Mouse (Mus musculus) ES-Bruce4 (cell line): ENCODE data around the gene Gm38100. TPM values are rescaled to one million over a fixed set of nuclear protein-coding genes. Genes with fewer than 3 reads are reported as not detected.

Source experiments
- H3K27ac ChIP-seq: 2 replicates; pipeline ENCODE4 v1.5.1; 2012; ENCODE audit warnings: low read length, inconsistent platforms; ENCODE audit not compliant: insufficient read depth
- H3K27me3 ChIP-seq: 2 replicates; pipeline ENCODE4 v1.6.1; 2012; ENCODE audit warnings: mild to moderate bottlenecking, low read length, inconsistent platforms; ENCODE audit not compliant: control insufficient read depth, poor library complexity, insufficient read depth, severe bottlenecking
- H3K36me3 ChIP-seq: 2 replicates; pipeline ENCODE4 v1.6.1; 2012; ENCODE audit warnings: inconsistent platforms, mild to moderate bottlenecking, low read length, moderate library complexity; ENCODE audit not compliant: control insufficient read depth, poor library complexity, insufficient read depth, severe bottlenecking
- H3K4me1 ChIP-seq: one replicate; pipeline ENCODE4 v1.8.1; 2011; ENCODE audit warnings: low read length; ENCODE audit not compliant: control insufficient read depth, insufficient read depth
- H3K4me3 ChIP-seq: 2 replicates; pipeline ENCODE4 v1.5.1; 2011; ENCODE audit warnings: low read depth, mild to moderate bottlenecking, low read length
- H3K9ac ChIP-seq: 2 replicates; pipeline ENCODE4 v1.6.1; 2012; ENCODE audit warnings: low read depth, mild to moderate bottlenecking, inconsistent platforms; ENCODE audit not compliant: poor library complexity, severe bottlenecking
- H3K9me3 ChIP-seq: replicated peaks from 2 replicates; pipeline ENCODE4 v1.6.1; 2012; ENCODE audit warnings: mild to moderate bottlenecking, low read length, inconsistent platforms; ENCODE audit not compliant: control insufficient read depth, poor library complexity, insufficient read depth, severe bottlenecking
- CTCF ChIP-seq: IDR thresholded peaks from one replicate; pipeline ENCODE4 v1.8.1; 2011; ENCODE audit warnings: low read depth, low read length
- EP300 ChIP-seq: IDR thresholded peaks from 2 replicates; pipeline ENCODE4 v1.6.1; 2011; ENCODE audit warnings: low read depth, low read length; ENCODE audit not compliant: insufficient read depth
- POLR2A ChIP-seq: IDR thresholded peaks from one replicate; pipeline ENCODE4 v1.8.1; 2011; ENCODE audit warnings: low read length; ENCODE audit not compliant: insufficient read depth
- polyA plus RNA-seq: library from polyadenylated mRNA; stranded (reverse); fragments of >200 nt; gene quantifications from 2 replicates; pipeline ENCODE4 v1.2.4, GENCODE M21; 2011; ENCODE audit warnings: low read depth; ENCODE audit not compliant: missing spikeins, insufficient read depth, insufficient read length

Gm38100 gene
- polyA plus RNA-seq, 1 experiment, result 0.55 TPM

DNA sequence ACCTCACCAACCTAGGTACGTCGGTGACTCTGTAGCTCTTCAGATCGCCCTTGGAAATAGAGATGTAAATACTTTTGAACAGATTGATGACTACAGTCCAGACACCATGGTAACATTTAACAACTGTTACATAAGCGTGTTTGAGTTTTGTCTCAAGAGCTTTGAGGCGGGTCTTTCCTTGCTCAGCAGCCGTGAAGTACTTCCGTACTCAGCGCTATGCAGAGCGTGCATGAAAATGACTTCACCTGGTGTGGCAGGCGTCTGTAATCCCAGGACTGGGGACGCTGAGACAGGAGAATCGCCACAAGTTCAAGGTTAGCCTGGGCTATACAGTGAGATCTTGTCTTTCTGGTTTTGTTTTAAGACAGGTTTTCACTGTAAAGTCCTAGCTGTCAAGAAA lies 26.4 kb upstream of the Gm38100 start:
- Histone ChIP-seq H3K9me3 (no peaks in the 10 kb centered on the region), H3K9ac (no peak overlapping the region), H3K36me3 (peaks cover 66% of the 10 kb centered on the region), H3K4me3 (no peak overlapping the region), H3K27me3 (no peaks in the 10 kb centered on the region), H3K4me1 (no peaks in the 10 kb centered on the region), H3K27ac (no peak overlapping the region)
- TF ChIP-seq CTCF, result no peak
- TF ChIP-seq EP300, result no peak
- TF ChIP-seq POLR2A, result no peak

DNA sequence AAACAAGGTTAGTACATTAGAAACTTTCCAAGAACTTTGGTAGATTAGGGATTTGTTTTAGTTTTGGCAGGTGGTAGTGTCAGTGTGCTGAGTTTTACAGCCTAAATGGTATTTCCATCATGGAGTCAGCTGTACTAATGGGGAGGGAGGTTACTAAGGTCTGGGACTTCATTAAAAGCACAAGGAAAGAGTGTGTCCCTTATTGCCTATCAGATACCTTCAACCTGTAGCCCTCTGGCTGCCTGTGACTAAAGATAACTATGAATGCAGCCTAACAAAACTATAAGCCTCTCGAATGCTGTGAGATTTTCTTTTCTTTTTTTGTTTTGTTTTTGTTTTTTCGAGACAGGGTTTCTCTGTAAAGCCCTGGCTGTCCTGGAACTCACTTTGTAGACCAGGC lies 8.9 kb upstream of the Gm38100 start:
- Histone ChIP-seq H3K9me3 (no peaks in the 10 kb centered on the region), H3K4me1 (no peaks in the 10 kb centered on the region), H3K4me3 (no peak overlapping the region), H3K36me3 (peaks cover 30% of the 10 kb centered on the region), H3K27me3 (no peaks in the 10 kb centered on the region), H3K9ac (no peak overlapping the region), H3K27ac (no peak overlapping the region)
- TF ChIP-seq CTCF (no peak), EP300 (no peak), POLR2A (no peak)

DNA sequence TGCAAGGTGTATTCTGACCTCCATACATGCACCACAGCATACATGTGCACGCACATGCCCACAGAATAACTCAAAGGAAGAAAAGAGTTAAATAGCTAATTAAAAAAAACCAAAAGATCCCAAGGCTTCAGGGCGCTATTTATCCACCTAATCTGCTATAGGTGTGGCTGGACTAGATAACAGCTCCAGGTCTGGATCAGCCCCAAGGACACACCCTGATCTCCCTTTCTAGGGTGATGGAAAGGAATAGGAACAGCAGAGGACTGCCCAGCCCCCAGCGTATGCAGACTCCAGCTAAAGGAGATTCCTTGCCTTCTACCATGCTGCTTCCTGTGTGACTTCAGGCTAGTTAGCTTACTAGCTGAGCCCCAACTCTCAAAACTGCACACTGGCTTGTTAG lies 8.1 kb upstream of the Gm38100 start:
- H3K9ac ChIP-seq, result no peak overlapping the region
- no peaks in the 10 kb centered on the region for H3K27me3 ChIP-seq
- no peak overlapping the region for H3K27ac ChIP-seq
- no peaks in the 10 kb centered on the region for H3K9me3 ChIP-seq
- peaks cover 24% of the 10 kb centered on the region for H3K36me3 ChIP-seq
- no peaks in the 10 kb centered on the region for H3K4me1 ChIP-seq
- H3K4me3 ChIP-seq, result no peak overlapping the region
- TF ChIP-seq POLR2A (no peak), CTCF (no peak), EP300 (no peak)

DNA sequence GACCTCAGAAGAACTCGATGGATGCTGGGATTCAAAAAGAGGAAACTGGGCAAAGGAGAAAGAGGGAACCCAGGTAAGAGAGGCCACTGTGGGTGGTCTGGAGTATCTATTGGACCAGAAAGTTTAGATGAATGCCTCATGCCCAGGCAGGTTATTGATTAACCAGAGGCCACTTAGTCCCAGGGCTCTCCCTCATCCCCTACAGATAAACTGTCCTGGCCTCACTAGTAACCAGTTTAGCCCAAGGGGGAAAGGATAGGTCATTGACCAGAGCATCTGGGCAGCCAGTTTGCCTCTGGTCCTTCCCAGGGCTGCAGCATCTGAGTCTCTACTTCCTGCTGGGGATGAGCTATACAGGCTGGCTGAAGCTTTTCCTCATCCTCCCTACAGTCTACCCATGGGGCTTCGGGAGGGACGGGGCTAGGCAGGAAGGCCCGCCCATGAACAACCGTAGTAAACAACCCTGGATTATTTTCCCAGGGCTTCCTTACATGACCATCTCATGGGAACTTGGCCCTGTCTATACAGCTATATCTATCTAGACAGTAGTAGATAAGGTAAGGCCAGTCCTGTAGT lies 6.3 kb upstream of the Gm38100 start:
- TF ChIP-seq CTCF (no peak), POLR2A (no peak), EP300 (no peak)
- H3K27ac ChIP-seq, result no peak overlapping the region
- no peaks in the 10 kb centered on the region for H3K27me3 ChIP-seq
- H3K4me1 ChIP-seq, result no peaks in the 10 kb centered on the region
- no peak overlapping the region for H3K4me3 ChIP-seq
- peaks cover 10% of the 10 kb centered on the region for H3K36me3 ChIP-seq
- H3K9ac ChIP-seq, result no peak overlapping the region
- H3K9me3 ChIP-seq, result no peaks in the 10 kb centered on the region

DNA sequence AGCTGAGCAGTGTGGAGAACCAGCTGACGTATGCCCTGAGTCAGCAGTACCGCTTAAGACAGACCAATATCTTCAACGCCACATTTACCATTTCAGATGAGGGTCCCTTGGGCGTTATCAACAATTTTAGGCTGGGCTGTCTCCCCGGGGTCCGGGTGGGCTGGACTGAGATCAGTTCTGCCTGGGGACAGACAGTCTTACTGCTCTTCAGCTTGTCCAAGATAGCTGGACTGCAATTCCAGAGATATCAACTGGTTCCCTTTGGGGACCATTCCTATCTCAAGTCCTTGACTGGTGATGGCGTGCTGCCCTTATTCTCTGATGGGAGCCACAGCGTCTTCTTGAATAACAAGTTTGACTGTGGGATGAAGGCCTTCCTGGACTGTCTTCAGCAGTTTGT lies 962 bp downstream of the Gm38100 start:
- no peaks in the 10 kb centered on the region for H3K9me3 ChIP-seq
- H3K4me3 ChIP-seq, result no peak overlapping the region
- H3K4me1 ChIP-seq, result no peaks in the 10 kb centered on the region
- H3K36me3 ChIP-seq, result no peaks in the 10 kb centered on the region
- H3K9ac ChIP-seq, result no peak overlapping the region
- H3K27ac ChIP-seq, result no peak overlapping the region
- no peaks in the 10 kb centered on the region for H3K27me3 ChIP-seq
- TF ChIP-seq POLR2A (no peak), EP300 (no peak), CTCF (no peak)

DNA sequence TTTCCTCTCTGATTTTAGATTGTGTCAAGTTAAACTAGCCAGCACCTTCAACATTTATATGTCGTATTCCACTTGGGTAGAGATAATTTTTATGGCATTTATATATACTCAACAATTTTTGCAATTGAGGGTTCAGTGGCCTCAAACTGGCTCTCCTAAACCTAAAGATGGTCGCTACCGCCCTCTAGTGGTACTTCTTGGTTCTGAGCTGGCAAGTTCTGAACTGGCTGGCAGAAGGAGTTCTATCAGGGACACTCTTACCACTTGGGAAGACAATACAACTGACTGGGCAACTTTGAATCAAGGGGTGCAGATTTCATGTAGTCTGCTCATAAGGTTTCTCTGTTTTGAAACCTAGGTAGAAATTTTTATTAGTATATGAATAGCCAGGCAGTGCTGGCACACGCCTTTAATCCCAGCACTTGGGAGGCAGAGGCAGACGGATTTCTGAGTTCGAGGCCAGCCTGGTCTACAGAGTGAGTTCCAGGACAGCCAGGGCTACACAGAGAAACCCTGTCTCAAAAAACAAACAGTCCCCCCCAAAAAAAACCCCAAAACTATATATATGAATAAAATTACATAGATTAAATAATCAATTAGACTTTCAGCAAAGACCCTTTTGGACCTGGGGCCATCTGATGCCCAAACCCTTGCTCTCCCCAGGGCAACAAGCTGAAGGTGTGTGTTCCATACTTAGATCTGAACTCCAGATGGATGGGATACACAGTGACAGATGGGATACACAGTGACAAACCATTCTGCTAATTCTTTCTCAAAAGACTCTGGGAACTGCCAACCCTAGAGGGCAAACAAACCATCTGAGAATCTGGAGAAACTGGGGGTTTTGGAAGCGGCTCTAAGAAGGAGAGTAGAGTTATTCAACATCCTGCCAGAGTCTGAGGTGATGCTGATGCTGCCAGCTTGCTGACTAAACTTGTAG lies 4.0 kb downstream of the Gm38100 start:
- no peak for TF ChIP-seq POLR2A
- no peak for TF ChIP-seq EP300
- TF ChIP-seq CTCF, result peak; percentile 45
- Histone ChIP-seq H3K9ac (no peak overlapping the region), H3K36me3 (no peaks in the 10 kb centered on the region), H3K4me1 (no peaks in the 10 kb centered on the region), H3K27me3 (no peaks in the 10 kb centered on the region), H3K9me3 (no peaks in the 10 kb centered on the region), H3K27ac (no peak overlapping the region), H3K4me3 (no peak overlapping the region)
